Mouse (Mus musculus) brain, embryonic 14.5 days (tissue): ENCODE measurements at regions not wholly inside any gene's neighbourhood (a gene's known extent, or its start where the extent isn't known, plus 50 kb on each side); places are given as distances from the start of the nearest gene placed in this dataset.

Source experiments
- DNase-seq: peaks from one replicate; pipeline ENCODE4 v3.0.0-alpha.2; 2011; ENCODE audit warnings: low read depth
- CTCF ChIP-seq: fragments of 200-500 bp; IDR thresholded peaks from 2 replicates; pipeline ENCODE4 v1.5.1; 2012; ENCODE audit warnings: inconsistent platforms, mild to moderate bottlenecking, moderate library complexity, borderline replicate concordance; ENCODE audit not compliant: insufficient read depth, insufficient read length; ENCODE audit errors: extremely low read depth
- POLR2A ChIP-seq: fragments of 200-500 bp; IDR thresholded peaks from 2 replicates; pipeline ENCODE4 v1.6.1; 2012; ENCODE audit warnings: mild to moderate bottlenecking, inconsistent platforms, borderline replicate concordance; ENCODE audit not compliant: poor library complexity, insufficient read depth, insufficient read length, severe bottlenecking; ENCODE audit errors: extremely low read depth

GRCm38 (mm10) chr8:26690178-26690735 is 286.9 kb upstream of the Zfp703 start:
- no peak for DNase-seq

GRCm38 (mm10) chr8:26697579-26698084 is 279.5 kb upstream of the Zfp703 start:
- no peak for DNase-seq
- TF ChIP-seq CTCF = no peak
- TF ChIP-seq POLR2A = no peak

More at GRCm38 (mm10) chr8:26690178-26690735, 286.9 kb upstream of the Zfp703 start:
- TF ChIP-seq CTCF (no peak), POLR2A (no peak)

- TF ChIP-seq CTCF = no peak
- no peak for TF ChIP-seq POLR2A
- no peak for DNase-seq
These were observed 278.5 kb upstream of the Zfp703 start for GRCm38 (mm10) chr8:26698580-26698979.

GRCm38 (mm10) chr8:26706048-26706767 is 270.9 kb upstream of the Zfp703 start:
- TF ChIP-seq CTCF = no peak
- DNase-seq = no peak

GRCm38 (mm10) chr8:26706768-26707156 is 270.4 kb upstream of the Zfp703 start:
- no peak for DNase-seq
- TF ChIP-seq CTCF (no peak), POLR2A (no peak)

GRCm38 (mm10) chr8:26713836-26714235 is 263.3 kb upstream of the Zfp703 start:
- no peak for DNase-seq
- no peak for TF ChIP-seq POLR2A
- no peak for TF ChIP-seq CTCF

GRCm38 (mm10) chr8:26714714-26715113 is 262.4 kb upstream of the Zfp703 start:
- TF ChIP-seq CTCF (no peak), POLR2A (no peak)
- DNase-seq = no peak

GRCm38 (mm10) chr8:26718409-26719355 is 258.4 kb upstream of the Zfp703 start:
- DNase-seq = peak; percentile 67
- TF ChIP-seq CTCF (no peak), POLR2A (no peak)

- no peak for DNase-seq
- TF ChIP-seq POLR2A = no peak
These were observed 254.4 kb upstream of the Zfp703 start for GRCm38 (mm10) chr8:26722766-26723165.

GRCm38 (mm10) chr8:26724628-26725027 is 252.5 kb upstream of the Zfp703 start:
- TF ChIP-seq CTCF (no peak), POLR2A (no peak)
- no peak for DNase-seq

- TF ChIP-seq POLR2A (no peak), CTCF (no peak)
- peak; percentile 47 for DNase-seq
These were observed 251.6 kb upstream of the Zfp703 start for GRCm38 (mm10) chr8:26725521-26725920.
